Mouse (Mus musculus): ENCODE results near the gene Sfi1.

DNA sequence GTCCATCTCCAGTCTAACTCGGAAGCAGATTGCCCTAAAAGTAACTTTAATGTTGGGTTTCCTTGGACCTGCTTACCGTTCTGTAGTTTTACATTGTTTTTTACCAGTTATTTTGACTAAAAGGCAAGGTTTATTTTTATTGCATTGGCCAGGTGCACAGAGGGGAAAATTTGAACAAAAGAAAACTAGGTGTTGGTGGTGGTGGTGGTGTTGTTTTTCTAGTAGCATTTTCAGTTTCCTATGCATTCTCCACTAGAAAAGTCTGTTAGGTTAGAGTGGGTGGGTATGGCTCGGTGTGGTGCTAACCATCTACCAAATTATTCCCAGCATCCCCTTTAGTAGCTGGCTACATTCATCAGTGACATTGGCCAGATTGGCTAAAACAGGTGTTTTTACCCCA is 13.5 kb upstream of the Sfi1 start:
- TF ChIP-seq CTCF (IDR thresholded peaks at IDR 0.05; ENCODE audit: low read depth), result no peak
- TF ChIP-seq EP300 (optimal IDR thresholded peaks at IDR 0.05), result no peak
